ENCODE assay signal across 28 mouse cellular contexts in genomic region chr15:32654046-32654445, GRCm38 (mm10).
A peak's percentile ranks its signal among the peaks of the same experiment; 100 is the strongest.
DNase-seq lines count a peak whose midpoint lies in the region; ATAC-seq lines count a peak whose summit lies in the region.
"Had no signal": no experiment of that assay in that cellular context is flagged by ENCODE, and none has a peak within 500 bp of the region (broad histone marks: within the 10 kb centered on the region; RNA-seq: fewer than 3 reads in every experiment).

No protein-coding gene starts in this region.

- DNase-seq in lung, postnatal 14 days = no peak
- DNase-seq in NIH3T3 (ENCODE audit: low read depth) (peak; percentile 40), adipocyte (ENCODE audit: low spot score) (peak; percentile 5)
- DNase-seq in limb, embryonic 10.5 days (ENCODE audit: low spot score) = no peak
- no peak for DNase-seq in urinary bladder, postnatal 25 days (ENCODE audit: low spot score)
- DNase-seq in ovary, postnatal 36 days (ENCODE audit: low spot score) = no peak
- DNase-seq in adrenal gland, postnatal 4 days (ENCODE audit: low spot score in 2 of 2) = no peak
- DNase-seq: adrenal gland, postnatal 10 days; adrenal gland, postnatal 36 days; cerebellum, adult 11 months; cerebellum, adult 2 months; cerebellum, adult 9-11 months; cerebellum, postnatal 25 days; forebrain, postnatal 0 days; gastrocnemius, postnatal 10 days; gastrocnemius, postnatal 36 days; heart, adult 2 months; heart, postnatal 14 days; heart, postnatal 4 days had no signal

- ATAC-seq in lung, embryonic 16.5 days (ENCODE audit: low read depth) = peak; percentile 86
- ATAC-seq: activated CD4-positive, CD25-positive, alpha-beta regulatory T cell, adult 4 months; CD4-positive, CD25-positive, alpha-beta regulatory T cell, adult 4 months; forebrain, embryonic 14.5 days; forebrain, postnatal 0 days had no signal

- no peaks in the 10 kb centered on the region for H3K27me3 ChIP-seq in lung, embryonic 16.5 days (ENCODE audit: control insufficient read depth, insufficient read depth, low read depth, low read length)
- no peaks in the 10 kb centered on the region for H3K27me3 ChIP-seq in limb, embryonic 10.5 days (ENCODE audit: low read depth, poor library complexity, severe bottlenecking)
- H3K27me3 ChIP-seq: embryonic facial prominence, embryonic 12.5 days; embryonic facial prominence, embryonic 15.5 days; heart, embryonic 13.5 days had no signal

- WGBS in lung, embryonic 16.5 days = 35% methylated on average over 3 of the region's 3 CpGs
- 35% methylated on average over 3 of the region's 3 CpGs for WGBS in limb, embryonic 10.5 days

- H3K9ac ChIP-seq in lung, embryonic 16.5 days (ENCODE audit: low read length) = no peak overlapping the region
- H3K9ac ChIP-seq: embryonic facial prominence, embryonic 12.5 days; embryonic facial prominence, embryonic 15.5 days; forebrain, postnatal 0 days; heart, embryonic 13.5 days; hindbrain, embryonic 14.5 days had no signal

- H3K9me3 ChIP-seq in lung, embryonic 16.5 days (ENCODE audit: control insufficient read depth, low read length) = no peaks in the 10 kb centered on the region
- no peaks in the 10 kb centered on the region for H3K9me3 ChIP-seq in limb, embryonic 10.5 days (replicated peaks)
- H3K9me3 ChIP-seq: embryonic facial prominence, embryonic 12.5 days; embryonic facial prominence, embryonic 15.5 days; heart, embryonic 10.5 days; heart, embryonic 13.5 days had no signal

- no peak overlapping the region for H3K4me3 ChIP-seq in lung, embryonic 16.5 days (ENCODE audit: low read length)
- H3K4me3 ChIP-seq in limb, embryonic 10.5 days = no peak overlapping the region
- H3K4me3 ChIP-seq: embryonic facial prominence, embryonic 12.5 days; embryonic facial prominence, embryonic 15.5 days; heart, adult 2 months; heart, embryonic 10.5 days; heart, embryonic 13.5 days had no signal

- no peaks in the 10 kb centered on the region for H3K36me3 ChIP-seq in lung, embryonic 16.5 days (ENCODE audit: control insufficient read depth, insufficient read depth, low read length)
- no peaks in the 10 kb centered on the region for H3K36me3 ChIP-seq in limb, embryonic 10.5 days
- H3K36me3 ChIP-seq: embryonic facial prominence, embryonic 12.5 days; embryonic facial prominence, embryonic 15.5 days; heart, embryonic 10.5 days; heart, embryonic 13.5 days had no signal

- no peaks in the 10 kb centered on the region for H3K4me1 ChIP-seq in lung, embryonic 16.5 days (replicated peaks; ENCODE audit: control insufficient read depth, insufficient read depth, low read length)
- H3K4me1 ChIP-seq in limb, embryonic 10.5 days = peaks cover 19% of the 10 kb centered on the region
- H3K4me1 ChIP-seq: embryonic facial prominence, embryonic 12.5 days; heart, embryonic 10.5 days had no signal

- H3K4me2 ChIP-seq in lung, embryonic 16.5 days (ENCODE audit: low read depth, low read length) = no peak overlapping the region
- H3K4me2 ChIP-seq: embryonic facial prominence, embryonic 12.5 days; embryonic facial prominence, embryonic 15.5 days; heart, embryonic 13.5 days; hindbrain, embryonic 14.5 days had no signal

- no peak overlapping the region for H3K27ac ChIP-seq in lung, embryonic 16.5 days (ENCODE audit: low read length)
- 0 out of 2 replicates have a peak overlapping the region, but pooled peaks have one; percentile 51 for H3K27ac ChIP-seq in limb, embryonic 10.5 days
- H3K27ac ChIP-seq: embryonic facial prominence, embryonic 12.5 days; embryonic facial prominence, embryonic 15.5 days; heart, adult 2 months; heart, embryonic 10.5 days; heart, embryonic 13.5 days; hindbrain, embryonic 14.5 days had no signal

Comparison
In these comparisons a context has a peak if more than half of its experiments do, and no peak if none do; other contexts are left out.
1. DNase-seq: peak in NIH3T3 (single experiment) and adipocyte (single experiment); none in lung, postnatal 14 days (single experiment), limb, embryonic 10.5 days (single experiment), urinary bladder, postnatal 25 days (single experiment), ovary, postnatal 36 days (single experiment) and adrenal gland, postnatal 4 days (0 of 2).